Mouse (Mus musculus): Measurements from ENCODE around the gene Rfxap. TPM values are rescaled to one million over a fixed set of nuclear protein-coding genes. Genes with fewer than 3 reads are reported as not detected.
"Not testable (repeated sequence)": the region's sequence is repeated elsewhere in the genome, so short reads cannot be mapped to it uniquely, and the experiment has no call there.

The Rfxap gene
- total RNA-seq, 2 experiments from 2014 or later, result 44.5 to 50.5 TPM

DNA sequence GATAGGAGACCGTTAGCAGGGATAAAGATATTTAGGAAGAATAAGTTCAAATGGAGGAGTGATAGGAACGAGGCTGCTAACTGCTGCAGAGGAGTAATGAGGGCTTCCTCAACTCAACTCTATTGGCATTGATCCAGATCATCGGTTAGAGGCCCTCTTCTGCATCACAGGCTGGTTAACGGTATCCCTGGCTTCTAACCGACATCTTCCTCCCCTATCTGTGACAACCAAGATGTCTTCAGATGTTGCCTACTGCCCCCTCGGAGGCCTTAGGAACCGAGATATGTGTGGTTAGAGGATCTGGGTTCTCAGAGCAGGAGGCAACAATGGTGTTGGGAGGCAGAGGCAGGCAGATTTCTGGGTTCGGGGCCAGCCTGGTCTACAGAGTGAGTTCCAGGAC is 39.0 kb downstream of the Rfxap start:
- ATAC-seq (replicated peaks; ENCODE audit: poor library complexity), result peak; percentile 50

DNA sequence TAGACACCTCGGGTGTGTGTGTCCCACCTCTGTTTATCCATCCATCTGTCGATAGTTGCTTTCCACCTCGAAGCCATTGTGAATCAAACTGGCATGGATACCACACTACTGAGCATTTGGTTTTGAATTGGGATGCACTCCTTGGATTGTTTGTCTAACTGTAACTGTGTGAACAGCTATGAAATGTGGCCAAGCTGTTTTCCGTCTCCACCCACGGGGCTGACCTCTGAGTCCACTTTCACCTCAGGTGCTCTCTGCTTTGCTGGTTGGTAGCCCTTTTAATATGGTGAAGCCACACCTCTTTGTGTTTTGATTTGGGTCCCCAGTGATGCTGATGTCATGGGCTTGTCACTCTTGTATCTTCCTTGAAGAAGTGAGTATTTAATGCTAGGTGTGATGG is 40.8 kb downstream of the Rfxap start:
- ATAC-seq (replicated peaks; ENCODE audit: poor library complexity), result no peak

DNA sequence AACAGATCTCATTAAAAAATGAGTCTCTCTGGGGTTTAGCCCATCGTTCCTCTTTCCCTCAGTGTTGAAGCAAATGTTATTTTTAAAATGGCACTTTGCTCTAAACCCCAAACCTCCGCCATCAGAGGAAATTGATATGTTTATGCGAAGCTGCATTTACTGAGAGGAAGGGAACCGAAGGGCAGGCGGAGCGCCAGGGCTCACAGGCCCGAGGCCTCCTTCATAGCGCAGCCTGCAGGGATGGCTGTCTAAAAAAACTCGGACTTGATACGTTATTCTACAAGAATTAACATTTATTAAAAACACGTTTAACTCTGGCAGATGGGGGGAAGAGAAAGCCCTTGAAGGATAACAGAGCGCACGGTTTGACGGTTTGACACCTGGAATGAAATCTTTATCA is 41.6 kb downstream of the Rfxap start:
- ATAC-seq (replicated peaks; ENCODE audit: poor library complexity), result no peak

DNA sequence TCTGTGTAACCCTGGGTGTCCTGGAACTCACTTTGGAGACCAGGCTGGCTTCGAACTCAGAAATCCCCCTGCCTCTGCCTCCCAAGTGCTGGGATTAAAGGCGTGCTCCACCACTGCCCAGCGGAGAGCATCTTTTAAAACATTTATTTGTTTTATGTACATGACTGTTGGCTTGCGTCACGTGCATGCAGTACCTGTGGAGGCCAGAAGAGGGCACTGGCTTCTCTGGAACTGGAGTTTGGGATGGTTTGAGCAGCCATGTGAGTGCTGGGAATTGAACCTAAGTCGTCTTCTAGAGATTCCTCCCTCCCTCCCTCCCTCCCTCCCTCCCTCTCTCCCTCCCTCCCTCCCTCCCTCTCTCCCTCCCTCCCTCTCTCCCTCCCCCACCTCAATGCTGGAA is 42.1 kb downstream of the Rfxap start:
- not testable (repeated sequence) for ATAC-seq (replicated peaks; ENCODE audit: poor library complexity)

DNA sequence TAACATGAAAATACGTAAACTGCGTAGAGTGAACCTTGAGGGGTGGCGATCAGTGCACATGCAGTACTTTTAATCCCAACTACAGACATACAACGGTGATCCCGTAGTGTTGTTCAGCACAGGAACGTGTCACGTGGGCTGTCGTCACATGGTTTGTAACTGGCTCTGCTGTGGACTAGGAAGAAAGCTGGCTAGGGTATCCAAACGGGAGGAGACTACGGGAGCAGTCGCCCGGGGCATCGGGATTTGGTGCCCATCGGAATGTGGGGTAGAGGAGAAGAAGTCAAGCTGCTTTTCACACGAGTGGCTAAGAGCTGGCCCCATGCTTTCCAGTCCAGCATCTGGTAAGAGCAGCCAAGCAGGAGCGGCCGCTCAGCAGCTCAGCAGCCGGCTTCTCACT is 43.2 kb downstream of the Rfxap start:
- no peak for ATAC-seq (replicated peaks; ENCODE audit: poor library complexity)

DNA sequence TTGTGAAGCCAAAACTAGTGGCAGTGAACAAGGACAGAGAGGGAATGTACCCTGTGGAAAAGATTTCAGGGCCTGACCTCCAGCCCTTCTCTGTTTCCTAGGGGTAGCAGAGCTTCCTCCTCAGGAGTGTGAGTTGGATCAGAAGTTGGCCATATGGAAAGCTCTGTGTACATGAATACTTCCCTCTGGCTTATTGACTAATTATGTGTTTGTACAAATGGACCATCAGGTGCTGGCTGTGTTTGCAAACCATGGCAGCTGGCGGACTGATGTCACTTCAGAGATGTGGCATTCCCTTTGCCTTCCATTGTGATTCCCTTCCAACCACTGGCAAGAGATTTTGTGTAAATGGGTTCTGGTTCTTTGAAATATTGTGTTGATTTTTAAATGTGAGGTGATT is 46.3 kb downstream of the Rfxap start:
- no peak for ATAC-seq (replicated peaks; ENCODE audit: poor library complexity)

DNA sequence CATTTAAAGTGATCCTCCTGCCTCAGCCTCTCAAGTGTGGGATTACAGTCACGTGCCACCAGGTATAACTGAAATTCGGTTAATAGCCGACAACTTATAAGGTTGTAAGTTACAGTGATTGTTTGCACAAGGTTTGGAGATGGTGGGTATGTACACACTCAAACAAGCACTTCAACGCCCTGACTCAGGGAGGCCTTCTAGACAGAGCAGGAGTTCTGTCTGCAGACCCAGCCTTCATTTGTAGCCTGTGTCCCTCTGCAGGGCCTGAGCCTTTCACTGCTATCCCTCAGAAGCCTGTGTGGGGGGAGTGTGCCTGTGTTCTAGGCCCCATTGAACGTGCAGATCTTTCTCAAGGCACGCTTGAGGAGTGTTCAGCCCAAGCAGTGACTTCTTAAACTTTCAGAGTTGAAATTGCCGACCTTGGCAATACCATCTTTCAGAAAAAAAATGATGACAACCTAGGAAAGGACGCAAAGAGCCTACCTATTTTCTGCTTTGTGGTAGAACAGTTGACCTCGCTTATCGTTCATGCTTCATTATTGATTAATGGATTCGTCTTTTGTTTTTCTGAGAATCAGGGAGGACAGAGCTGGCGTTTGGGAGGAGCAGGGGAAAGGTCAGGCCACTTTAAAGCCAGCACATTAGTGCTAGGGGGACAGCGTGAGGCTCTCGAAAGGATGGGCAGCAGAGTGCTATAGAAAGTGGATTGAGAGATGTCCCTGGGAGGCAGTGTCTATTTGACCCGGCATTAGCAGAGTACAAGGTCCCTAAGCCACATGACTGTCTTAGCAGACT is 47.1 kb downstream of the Rfxap start:
- no peak for ATAC-seq (replicated peaks; ENCODE audit: poor library complexity)

DNA sequence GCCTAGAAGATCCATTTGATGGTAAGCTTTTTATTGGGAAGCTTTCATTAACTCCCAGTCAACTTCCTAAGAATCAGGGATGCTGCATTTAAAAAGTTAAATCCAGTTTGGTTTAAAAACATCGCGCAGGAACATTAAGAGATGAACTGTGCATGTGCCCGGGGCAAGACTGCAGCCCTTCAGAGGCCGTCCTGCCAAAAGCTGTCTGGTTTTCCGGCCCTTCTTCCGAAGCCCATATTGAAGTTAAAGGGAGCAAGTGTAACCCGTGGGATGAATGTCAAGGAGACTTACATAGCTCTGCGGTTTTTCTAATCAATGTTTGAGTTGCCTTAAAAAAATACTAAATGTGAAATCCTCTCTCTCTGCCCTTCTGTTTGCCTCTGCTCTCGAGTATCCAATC is 48.4 kb downstream of the Rfxap start:
- no peak for ATAC-seq (replicated peaks; ENCODE audit: poor library complexity)

DNA sequence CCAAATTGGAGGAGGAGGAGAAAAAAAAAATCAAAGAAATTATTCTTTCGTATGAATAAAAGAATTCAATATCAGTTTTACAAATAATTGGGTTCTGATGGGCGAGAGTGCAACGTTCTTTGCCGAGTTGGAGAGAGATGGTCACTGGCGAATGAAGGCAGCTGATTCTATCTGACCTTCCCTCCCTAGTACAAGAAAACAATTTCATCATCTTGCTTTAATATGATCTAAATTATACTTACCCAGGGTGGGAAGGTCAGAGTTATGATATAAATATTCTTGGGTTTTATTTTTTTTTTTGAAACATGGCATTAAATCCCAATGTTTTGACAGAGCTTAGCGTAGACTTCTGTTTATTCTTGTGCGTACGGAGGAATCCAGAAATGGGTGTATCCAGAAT is 50.1 kb downstream of the Rfxap start:
- no peak for ATAC-seq (replicated peaks; ENCODE audit: poor library complexity)

DNA sequence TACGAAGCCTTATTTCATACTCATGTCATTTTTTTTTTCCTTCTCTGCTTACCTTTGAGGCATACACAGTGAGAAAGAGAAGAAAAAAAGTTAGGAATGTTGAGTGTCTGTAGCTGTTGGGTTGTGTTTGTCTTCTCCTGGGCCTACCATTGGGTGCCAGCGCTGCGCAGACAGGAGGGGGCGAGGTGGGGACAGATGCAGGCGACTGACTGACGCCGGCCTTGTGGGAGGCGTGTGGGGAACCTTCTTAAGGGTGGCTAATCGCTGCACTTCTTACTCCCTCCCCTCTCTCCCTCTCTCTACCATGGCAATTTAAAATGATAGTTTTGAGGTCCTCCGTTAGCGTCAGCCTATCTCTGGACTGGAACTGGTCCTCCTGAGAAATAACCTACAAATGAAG is 51.5 kb downstream of the Rfxap start:
- peak; percentile 63 for ATAC-seq (replicated peaks; ENCODE audit: poor library complexity)

DNA sequence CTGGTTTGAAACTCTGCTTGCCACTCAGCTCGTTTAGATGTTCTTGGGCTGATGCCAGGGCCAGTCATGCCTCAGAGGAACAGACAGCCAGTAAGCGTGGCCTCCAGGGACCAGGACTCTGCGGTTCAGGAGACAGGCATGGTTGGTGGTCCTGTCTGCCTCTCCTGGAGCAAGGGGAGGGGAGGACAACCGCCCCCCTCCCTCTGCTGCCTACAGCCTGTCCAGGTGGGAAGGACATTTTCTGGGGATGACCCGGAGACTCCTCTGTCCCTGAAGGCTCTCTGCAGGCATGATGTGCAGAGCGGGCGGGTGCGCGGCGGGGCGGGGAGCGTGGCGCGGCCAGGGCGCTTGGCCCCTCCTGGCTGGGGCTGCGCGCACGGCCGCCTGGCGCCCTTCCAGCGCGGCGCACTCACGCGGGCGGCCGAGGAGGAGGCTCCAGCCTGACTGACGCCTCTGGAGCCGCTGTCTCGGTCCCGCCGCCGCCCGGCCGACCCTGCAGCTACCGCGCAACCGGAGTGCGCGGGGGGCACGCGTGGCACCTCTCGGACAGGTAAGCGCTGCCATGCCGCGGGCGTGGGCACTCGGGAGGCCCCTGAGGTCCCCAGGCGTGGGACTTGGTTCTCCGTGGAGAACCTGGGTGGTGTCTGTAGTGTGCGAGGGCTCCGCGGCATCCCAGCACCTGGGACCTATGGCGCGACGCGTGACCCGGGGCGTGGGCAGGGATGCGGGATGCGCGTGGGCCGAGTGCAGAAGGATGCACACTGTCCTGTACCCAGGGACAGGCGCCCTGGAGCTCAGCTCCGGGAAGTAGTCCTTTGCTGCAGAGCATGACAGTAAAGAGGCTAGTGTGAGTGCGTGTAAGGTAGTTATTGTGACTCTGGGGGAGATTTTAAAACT is 52.2 kb downstream of the Rfxap start, which contains the start of gene Smad9:
Smad9 (plus strand) TSS at position 438 of the 897 bp plus-strand sequence.
- ATAC-seq (replicated peaks; ENCODE audit: poor library complexity), result peak; percentile 30

DNA sequence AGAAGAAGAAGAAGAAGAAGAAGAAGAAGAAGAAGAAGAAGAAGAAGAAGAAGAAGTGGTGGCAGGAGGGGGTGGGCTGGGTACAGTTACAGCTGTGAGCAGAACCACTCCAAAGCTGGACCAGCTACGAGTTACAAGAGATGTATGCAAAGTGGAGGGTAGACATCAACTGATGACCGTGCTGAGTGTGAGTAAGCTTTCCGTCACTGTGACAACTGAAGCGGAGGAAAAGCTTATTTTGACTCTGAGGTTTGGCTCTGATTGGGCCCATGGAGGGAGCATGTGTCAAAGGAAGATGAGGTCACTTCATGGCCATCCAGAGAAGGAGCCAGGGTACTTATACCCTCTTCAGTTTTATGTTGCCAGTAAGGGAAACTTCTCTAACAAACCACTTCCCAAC is 54.2 kb downstream of the Rfxap start:
- ATAC-seq (replicated peaks; ENCODE audit: poor library complexity), result no peak

Other genes with a start within 250 kb of the Rfxap start
- 92.6 and 93.8 TPM in 2 replicates for gene Supt20, start 115.0 kb downstream of the Rfxap start, total RNA-seq (2015)
- 47.4 and 84.9 TPM in 2 replicates for gene Supt20, start 115.0 kb downstream of the Rfxap start, total RNA-seq (2017)
- gene Gm21958, start 93.4 kb downstream of the Rfxap start, total RNA-seq (2015), result not detected in 2 replicates
- gene Gm21958, start 93.4 kb downstream of the Rfxap start, total RNA-seq (2017), result not detected in 2 replicates
- gene Exosc8, start 72.4 kb downstream of the Rfxap start, total RNA-seq (2015), result 190 and 219 TPM in 2 replicates
- 254 and 259 TPM in 2 replicates for gene Exosc8, start 72.4 kb downstream of the Rfxap start, total RNA-seq (2017)
- gene Alg5, start 72.3 kb downstream of the Rfxap start, total RNA-seq (2015), result 55.8 and 67.4 TPM in 2 replicates
- 42.0 and 42.3 TPM in 2 replicates for gene Alg5, start 72.3 kb downstream of the Rfxap start, total RNA-seq (2017)
- gene Smad9, start 52.2 kb downstream of the Rfxap start, total RNA-seq (2015), result not detected in 2 replicates
- gene Smad9, start 52.2 kb downstream of the Rfxap start, total RNA-seq (2017), result not detected in 2 replicates
- not detected in 2 replicates for gene Sertm1, start 108.1 kb upstream of the Rfxap start, total RNA-seq (2015)
- gene Sertm1, start 108.1 kb upstream of the Rfxap start, total RNA-seq (2017), result not detected in 2 replicates
- not detected in 2 replicates for gene Ccna1, start 247.7 kb upstream of the Rfxap start, total RNA-seq (2015)
- gene Ccna1, start 247.7 kb upstream of the Rfxap start, total RNA-seq (2017), result not detected in 2 replicates

Data from megakaryocyte progenitor cell, adult 5-6 weeks (primary cell).